Mouse (Mus musculus): ENCODE data around the gene Slc41a2.

- TF ChIP-seq POLR2A (IDR thresholded peaks at IDR 0.05; ENCODE audit: control insufficient read depth, low read depth, low read length) (no peak), CTCF (IDR thresholded peaks at IDR 0.05; ENCODE audit: control insufficient read depth, insufficient read depth, insufficient replicate concordance, low read depth, low read length) (no peak)
Measured at GRCm38 (mm10) chr10:83183634-83184479, 153.8 kb downstream of the Slc41a2 start.
